Mouse (Mus musculus) lung, adult 2 months (tissue): ENCODE results near the gene Cdh6.

ENCODE experiments used
- CTCF ChIP-seq: fragments of 200-500 bp; IDR thresholded peaks from 2 replicates; pipeline ENCODE4 v1.5.1; 2011; ENCODE audit warnings: mild to moderate bottlenecking, low read length, control low read depth; ENCODE audit not compliant: insufficient read depth
- POLR2A ChIP-seq: fragments of 200-500 bp; IDR thresholded peaks from 2 replicates; pipeline ENCODE4 v1.6.1; 2011; ENCODE audit warnings: low read depth, mild to moderate bottlenecking, control low read depth, low read length, borderline replicate concordance; ENCODE audit errors: extremely low read depth

- TF ChIP-seq CTCF (no peak), POLR2A (no peak)
Measured at GRCm38 (mm10) chr15:13132493-13132892, 41.0 kb downstream of the Cdh6 start.
